In the genomic region with DNA sequence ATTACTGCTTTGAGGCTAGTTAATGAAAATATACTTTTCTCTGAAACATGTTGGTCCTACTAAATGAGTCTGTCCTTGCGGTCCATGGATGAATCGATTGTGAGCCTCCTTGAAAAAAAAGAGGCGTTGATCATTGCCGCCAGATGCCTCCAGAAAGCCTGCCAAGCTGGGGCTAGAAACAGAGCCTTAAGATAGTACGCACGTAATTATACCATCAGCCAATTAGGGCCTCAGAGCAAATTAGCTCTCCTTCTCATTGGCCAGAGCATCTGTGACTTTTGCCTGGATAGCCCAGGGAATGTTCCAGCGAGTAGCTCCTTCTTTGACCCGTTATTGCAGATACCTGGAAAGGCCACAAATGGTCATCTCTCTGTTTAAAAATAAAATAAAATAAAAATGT, we compare ENCODE assay signal across 13 mouse cellular contexts. TPM values are rescaled to one million over a fixed set of nuclear protein-coding genes. Genes with fewer than 3 reads are reported as not detected.
A peak's percentile ranks its signal among the peaks of the same experiment; 100 is the strongest.
DNase-seq lines count a peak whose midpoint lies in the region; ATAC-seq and TF ChIP-seq lines count a peak whose summit lies in the region.
"Had no signal": no experiment of that assay in that cellular context is flagged by ENCODE, and none has a peak within 500 bp of the region (broad histone marks: within the 10 kb centered on the region; RNA-seq: fewer than 3 reads in every experiment).

No protein-coding gene starts in this region.

- no peaks in the 10 kb centered on the region for H3K9me3 ChIP-seq in kidney, embryonic 15.5 days (replicated peaks)

- TF ChIP-seq POLR2A in olfactory bulb, adult 2 months (IDR thresholded peaks at IDR 0.05; ENCODE audit: insufficient read depth, low read depth, low read length), result no peak

- H3K9ac ChIP-seq in kidney, embryonic 15.5 days, result no peak overlapping the region
- H3K9ac ChIP-seq: liver, postnatal 0 days had no signal

- H3K4me1 ChIP-seq in olfactory bulb, adult 2 months (ENCODE audit: control insufficient read depth, insufficient read depth, low read length), result peaks cover 10% of the 10 kb centered on the region; the same call in 1 of the 2 replicates
- peaks cover 39% of the 10 kb centered on the region for H3K4me1 ChIP-seq in kidney, embryonic 15.5 days

- DNase-seq in left cerebral cortex, adult 18-20 months (ENCODE audit: low spot score in 2 of 2), result peak; percentile 24 to 27
- no peak for DNase-seq in left cerebral cortex, adult 11 months (ENCODE audit: low spot score)
- peak; percentile 67 for DNase-seq in cerebellum, adult 8-10 months
- peak; percentile 55 to 71 for DNase-seq in layer of hippocampus, adult 2 months (ENCODE audit: low spot score in 2 of 2)
- no peak for DNase-seq in spleen, adult 18-20 months
- no peak for DNase-seq in adrenal gland, adult 2 months
- DNase-seq: kidney, postnatal 10 days; liver, postnatal 0 days had no signal

- no peak overlapping the region for H3K4me3 ChIP-seq in layer of hippocampus, adult 2 months
- no peak overlapping the region for H3K4me3 ChIP-seq in olfactory bulb, adult 2 months (ENCODE audit: insufficient read depth, low read depth, low read length)
- H3K4me3 ChIP-seq in kidney, embryonic 15.5 days (replicated peaks), result no peak overlapping the region

- peak overlapping the region; percentile 49 for H3K27ac ChIP-seq in layer of hippocampus, adult 2 months
- peak overlapping the region; percentile 92 for H3K27ac ChIP-seq in olfactory bulb, adult 2 months (ENCODE audit: insufficient read depth, low read depth, low read length)
- H3K27ac ChIP-seq in kidney, embryonic 15.5 days, result no peak overlapping the region

- H3K27me3 ChIP-seq in kidney, embryonic 15.5 days, result no peaks in the 10 kb centered on the region

- H3K36me3 ChIP-seq in kidney, embryonic 15.5 days, result no peaks in the 10 kb centered on the region

- no peak for TF ChIP-seq CTCF in layer of hippocampus, adult 2 months (conservative IDR thresholded peaks at IDR 0.05)
- TF ChIP-seq CTCF in olfactory bulb, adult 2 months (IDR thresholded peaks at IDR 0.05; ENCODE audit: insufficient read depth, low read depth, low read length), result no peak

- H3K4me2 ChIP-seq in kidney, embryonic 15.5 days, result no peak overlapping the region

- no peak for ATAC-seq in kidney, embryonic 15.5 days (replicated peaks; ENCODE audit: low FRiP score)
- ATAC-seq: liver, postnatal 0 days had no signal

- WGBS in olfactory bulb, adult 2 months, result 24% methylated on average over 8 of the region's 8 CpGs
- 77% methylated on average over 8 of the region's 8 CpGs for WGBS in kidney, embryonic 15.5 days

RNA-seq across cellular contexts. Expression of a gene that starts 7.6 kb away (rescaled TPM):
- not detected for total RNA-seq in left cerebral cortex, adult 18-20 months (2021)
- not detected for total RNA-seq in layer of hippocampus, adult 2 months (2021)
- polyA plus RNA-seq in olfactory bulb, adult 2 months (2012; ENCODE audit: insufficient read depth, insufficient read length, low replicate concordance, missing spikeins), result not detected in 2 replicates
- not detected for total RNA-seq in adrenal gland, adult 2 months (2021)
- not detected in 2 replicates for polyA plus RNA-seq in adrenal gland, adult 2 months (2012; rRNA removed)
- not detected in 2 replicates for polyA plus RNA-seq in kidney, embryonic 15.5 days (2015; fragmentation: Nextera tagmentation; extraction: Ambion mirVana)
- total RNA-seq: adrenal gland, adult 18-20 months; heart, adult 8-10 months had no signal
- polyA plus RNA-seq: embryonic facial prominence, embryonic 11.5 days; liver, postnatal 0 days had no signal

RNA-seq across cellular contexts. Expression of a gene that starts 27.8 kb away (rescaled TPM):
- total RNA-seq in left cerebral cortex, adult 18-20 months (2021), result 10 to 100 TPM; 23.3 to 27.0 TPM
- total RNA-seq in layer of hippocampus, adult 2 months (2021), result 10 to 100 TPM; 29.0 to 30.5 TPM
- not detected in 2 replicates for polyA plus RNA-seq in olfactory bulb, adult 2 months (2012; ENCODE audit: insufficient read depth, insufficient read length, low replicate concordance, missing spikeins)
- total RNA-seq in adrenal gland, adult 2 months (2021), result 10 to 100 TPM; 15.4 to 18.3 TPM
- polyA plus RNA-seq in adrenal gland, adult 2 months (2012; rRNA removed), result 3.7 and 5.7 TPM in 2 replicates
- polyA plus RNA-seq in kidney, embryonic 15.5 days (2015; fragmentation: Nextera tagmentation; extraction: Ambion mirVana), result 21.6 and 24.2 TPM in 2 replicates

Comparison
In these comparisons a context has a peak if more than half of its experiments do, and no peak if none do; other contexts are left out.
1. DNase-seq: peak in left cerebral cortex, adult 18-20 months (2 of 2), cerebellum, adult 8-10 months (single experiment) and layer of hippocampus, adult 2 months (2 of 2); none in left cerebral cortex, adult 11 months (single experiment), spleen, adult 18-20 months (0 of 2) and adrenal gland, adult 2 months (single experiment).